ENCODE assay signal across 24 mouse cellular contexts in the genomic region with DNA sequence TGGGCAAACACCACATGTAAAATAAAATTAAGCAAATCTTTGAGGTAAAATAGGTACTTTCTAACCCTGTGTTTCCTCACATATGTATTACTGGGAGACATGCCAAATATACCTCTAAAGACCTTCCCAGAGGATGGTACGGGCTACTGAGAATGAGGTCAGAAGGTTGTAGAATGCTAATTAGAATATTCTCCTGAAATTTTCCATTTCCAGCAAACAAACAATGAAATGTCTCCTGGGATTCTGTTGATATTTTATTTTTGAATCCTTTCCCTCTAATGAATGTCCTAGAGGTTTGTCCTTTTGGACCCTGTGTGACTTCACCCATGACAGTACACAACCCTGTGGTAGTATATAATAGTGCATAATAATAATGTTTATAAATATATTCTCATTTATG. TPM values are rescaled to one million over a fixed set of nuclear protein-coding genes. Genes with fewer than 3 reads are reported as not detected.
"Had no signal": no experiment of that assay in that cellular context is flagged by ENCODE, and none has a peak within 500 bp of the region (broad histone marks: within the 10 kb centered on the region; RNA-seq: fewer than 3 reads in every experiment).

TSS of gene Olfr214 (plus strand) at position 301 of the 400 bp plus-strand sequence.

- H3K9ac ChIP-seq: neural tube, embryonic 13.5 days; neural tube, embryonic 15.5 days; stomach, embryonic 15.5 days had no signal

- H3K4me1 ChIP-seq: neural tube, embryonic 13.5 days; neural tube, embryonic 15.5 days; stomach, embryonic 15.5 days had no signal

- H3K4me3 ChIP-seq: neural tube, embryonic 13.5 days; neural tube, embryonic 15.5 days; stomach, embryonic 15.5 days had no signal

- H3K27me3 ChIP-seq: neural tube, embryonic 13.5 days; neural tube, embryonic 15.5 days; stomach, embryonic 15.5 days had no signal

- DNase-seq: retina, postnatal 1 day; right cerebral cortex, adult 18-20 months; right cerebral cortex, postnatal 14 days; right cerebral cortex, postnatal 25 days; right cerebral cortex, postnatal 4 days; spleen, adult 18-20 months; thymus, adult 18-20 months; thymus, adult 2 months; thymus, postnatal 14 days; thymus, postnatal 25 days; thymus, postnatal 36 days; thymus, postnatal 4 days had no signal

- H3K27ac ChIP-seq: neural tube, embryonic 13.5 days; neural tube, embryonic 15.5 days; stomach, embryonic 15.5 days; stomach, postnatal 0 days had no signal

- H3K36me3 ChIP-seq: neural tube, embryonic 13.5 days; neural tube, embryonic 15.5 days; stomach, embryonic 15.5 days had no signal

- H3K4me2 ChIP-seq: neural tube, embryonic 13.5 days; neural tube, embryonic 15.5 days; stomach, embryonic 15.5 days had no signal

- H3K9me3 ChIP-seq: neural tube, embryonic 13.5 days; neural tube, embryonic 15.5 days; stomach, embryonic 15.5 days had no signal

RNA-seq across cellular contexts. Expression of gene Olfr214, which starts in this region (rescaled TPM):
- polyA plus RNA-seq: neural tube, embryonic 13.5 days; neural tube, embryonic 14.5 days; neural tube, embryonic 15.5 days; small intestine, adult 2 months; spleen, adult 2 months; stomach, embryonic 14.5 days; stomach, embryonic 15.5 days; stomach, embryonic 16.5 days; stomach, postnatal 0 days; testis, adult 2 months; thymus, adult 2 months; thymus, postnatal 0 days; urinary bladder, adult 2 months had no signal
